Mouse (Mus musculus) frontal cortex, adult (tissue): ENCODE measurements around the gene Ak4.
A peak's percentile ranks its signal among the peaks of the same experiment; 100 is the strongest.
"Not testable (repeated sequence)": the region's sequence is repeated elsewhere in the genome, so short reads cannot be mapped to it uniquely, and the experiment has no call there.

Source experiments
- ATAC-seq: cut with Nextera tagmentation; 2 replicates; pipeline ENCODE4 v1.9.2; 2017; ENCODE audit warnings: mild to moderate bottlenecking, moderate library complexity, mixed read lengths; ENCODE audit not compliant: low TSS enrichment

Gene Ak4

DNA sequence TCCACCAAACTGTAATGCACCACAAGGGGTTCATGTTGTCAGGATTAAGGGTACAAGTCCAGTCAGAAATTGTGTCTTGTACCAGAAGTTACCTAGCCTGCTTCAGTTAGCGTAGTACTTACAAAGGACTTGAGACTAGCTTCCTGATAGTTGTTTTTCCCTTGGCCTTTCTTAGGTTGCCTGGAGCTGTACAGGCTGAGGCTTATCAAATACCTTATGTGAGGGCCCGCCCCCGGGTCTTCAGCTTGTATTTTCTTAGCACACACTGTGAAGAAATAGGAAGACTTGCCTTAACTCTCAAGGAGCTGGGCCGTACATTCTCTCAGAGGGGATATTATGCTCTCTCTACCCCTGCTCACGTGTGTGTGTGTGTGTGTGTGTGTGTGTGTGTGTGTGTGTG, 4.5 kb downstream of the Ak4 start:
- no peak for ATAC-seq

DNA sequence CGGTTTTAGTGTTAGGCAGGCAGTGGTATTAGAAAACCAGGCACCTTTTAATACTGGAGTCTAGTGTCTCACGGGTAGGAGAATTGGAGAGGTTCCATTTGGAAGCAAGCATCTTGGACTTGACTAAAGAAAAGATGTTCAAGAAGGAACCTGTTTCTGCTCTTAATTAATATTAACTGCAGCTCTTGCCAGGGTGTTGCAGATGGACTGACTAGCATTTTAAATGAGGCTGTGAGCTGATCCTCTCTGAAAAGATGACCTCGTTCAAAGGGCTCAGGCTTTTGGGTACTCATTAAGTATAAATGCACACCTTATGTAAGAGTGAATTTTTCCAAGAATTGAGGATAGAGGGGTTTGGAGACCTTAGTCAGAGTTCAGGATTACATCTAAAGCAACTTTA, 5.4 kb downstream of the Ak4 start:
- ATAC-seq = no peak

DNA sequence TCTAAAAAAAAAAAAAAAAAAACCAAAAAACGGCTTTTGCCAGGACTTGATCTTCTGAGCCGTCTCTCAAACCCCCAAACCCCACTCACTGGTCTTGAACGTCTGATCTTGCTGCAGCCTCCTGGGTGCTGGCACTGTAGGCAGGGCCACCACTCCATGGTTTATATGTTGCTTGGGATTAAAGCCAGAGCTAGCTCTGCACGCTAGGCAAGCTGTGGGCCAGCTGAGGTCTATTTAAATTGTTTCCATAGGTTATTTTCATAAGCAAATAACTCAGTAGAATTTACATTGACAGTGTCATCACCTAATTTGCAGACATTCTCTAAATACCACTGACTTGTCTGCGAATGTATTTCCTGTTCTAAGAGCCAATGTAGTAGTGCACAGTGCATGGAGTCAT, 6.0 kb downstream of the Ak4 start:
- no peak for ATAC-seq

DNA sequence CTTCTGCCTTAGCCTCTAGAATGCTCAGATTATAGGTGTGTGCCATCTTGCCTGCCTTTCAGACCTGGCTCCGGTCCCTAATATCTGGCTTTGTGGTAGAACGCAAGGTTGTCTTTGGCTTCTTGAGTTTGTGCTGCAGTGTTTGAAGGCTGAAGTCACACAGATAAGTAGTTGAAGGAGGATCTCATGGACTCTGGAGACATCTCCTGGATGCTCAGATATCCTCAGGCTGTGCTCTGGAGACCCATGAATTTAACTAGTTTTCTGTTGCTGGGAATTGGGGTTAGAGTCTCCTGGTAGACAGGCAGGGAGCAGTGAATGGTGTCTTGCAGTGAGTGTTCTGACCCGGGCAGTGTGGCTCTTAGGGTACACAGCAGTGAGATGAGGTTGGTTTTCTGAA, 6.6 kb downstream of the Ak4 start:
- peak; percentile 45; the same call in 1 of the 2 replicates for ATAC-seq

DNA sequence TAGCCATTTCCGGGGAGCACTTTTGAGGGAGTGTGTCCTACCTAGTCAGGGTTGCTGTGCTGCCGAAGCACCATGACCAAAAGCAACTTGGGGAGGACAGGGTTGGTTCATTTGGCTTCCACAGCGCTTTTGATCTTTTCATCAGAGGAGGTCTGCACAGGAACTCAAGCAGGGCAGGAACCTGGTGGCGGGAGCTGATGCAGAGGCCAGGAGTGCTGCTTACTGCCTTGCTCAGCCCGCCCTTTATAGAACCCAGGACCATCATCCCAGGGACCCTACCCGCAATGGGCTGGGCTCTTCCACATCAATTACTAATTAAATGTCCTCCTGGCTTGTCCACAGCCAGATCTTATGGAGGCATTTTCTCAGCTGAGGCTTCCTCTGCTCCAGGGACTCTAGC, 7.5 kb downstream of the Ak4 start:
- no peak for ATAC-seq

DNA sequence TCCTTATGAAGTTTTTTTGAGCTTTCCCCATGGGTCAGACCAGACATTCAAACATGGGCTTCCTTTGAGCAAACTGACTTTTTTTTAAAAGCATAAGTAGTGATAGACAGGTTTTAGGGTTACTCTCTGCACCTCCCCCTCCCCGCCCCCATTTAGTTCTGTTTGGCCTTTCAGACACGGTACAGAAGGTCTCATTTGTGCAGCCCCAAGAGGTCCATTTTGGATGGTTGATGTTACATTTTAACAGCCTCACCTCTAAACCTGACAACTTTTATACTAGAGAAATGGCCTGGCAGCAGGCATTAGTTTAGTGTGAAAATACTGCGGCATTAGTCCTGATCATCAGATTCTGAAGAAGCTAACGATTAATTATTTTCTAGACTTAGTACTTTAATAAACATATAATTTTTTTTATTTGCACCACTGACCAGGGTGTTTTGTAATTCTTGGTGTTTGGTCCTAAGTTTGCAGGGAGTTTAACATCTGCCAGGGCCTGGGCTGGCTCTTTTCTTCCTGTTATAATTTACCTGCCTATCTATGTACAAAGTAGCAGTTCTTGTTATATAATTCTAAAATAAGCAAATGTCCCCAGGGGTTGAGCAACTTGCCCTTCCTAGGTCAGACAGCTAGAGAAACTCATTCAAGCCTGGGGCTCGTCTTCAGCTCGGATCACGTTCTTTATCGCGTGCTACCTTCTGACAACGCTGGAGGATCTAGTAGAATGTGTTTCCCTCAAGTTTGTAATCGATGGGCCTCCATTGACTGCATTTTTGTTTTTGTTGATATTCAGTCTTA, 9.0 kb downstream of the Ak4 start:
- no peak for ATAC-seq

DNA sequence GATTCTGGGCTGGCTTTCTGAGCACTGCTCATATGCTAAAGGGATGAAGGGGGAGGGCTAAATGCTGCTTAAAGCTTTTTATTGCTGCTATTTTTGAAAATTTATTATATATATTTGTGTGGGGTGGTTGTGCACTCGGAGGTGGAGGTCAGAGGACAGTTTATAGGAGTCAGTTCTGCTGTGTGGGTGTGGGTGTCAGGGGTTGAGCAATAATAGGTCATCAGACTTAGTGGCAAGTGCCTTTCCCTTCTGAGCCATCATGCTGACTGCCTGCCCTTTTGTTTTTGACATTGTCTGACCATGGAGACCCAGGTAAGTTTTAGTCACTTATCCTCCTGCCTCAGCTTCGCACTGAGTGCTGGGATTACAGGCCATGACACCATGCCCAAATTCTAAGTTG, 10.0 kb downstream of the Ak4 start:
- no peak for ATAC-seq

DNA sequence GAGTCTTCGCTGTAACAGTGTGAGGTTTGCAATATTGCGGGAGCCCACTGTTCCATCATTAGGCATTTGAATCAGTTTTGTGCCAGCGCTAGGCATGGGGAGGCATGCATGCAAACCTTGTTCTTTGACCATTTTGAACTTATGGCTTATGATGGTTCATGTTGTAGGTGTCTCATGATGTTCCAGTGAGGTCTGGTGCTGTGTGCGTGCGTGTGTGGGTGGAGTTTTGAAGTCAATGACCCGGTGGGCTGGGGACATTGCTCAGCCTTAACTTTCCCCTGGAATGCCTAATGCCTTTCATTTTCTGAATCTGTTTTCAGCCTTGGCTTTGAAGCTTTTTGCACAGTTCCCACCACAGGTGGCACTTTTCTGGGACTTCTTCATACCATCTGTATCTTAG, 10.9 kb downstream of the Ak4 start:
- no peak for ATAC-seq

DNA sequence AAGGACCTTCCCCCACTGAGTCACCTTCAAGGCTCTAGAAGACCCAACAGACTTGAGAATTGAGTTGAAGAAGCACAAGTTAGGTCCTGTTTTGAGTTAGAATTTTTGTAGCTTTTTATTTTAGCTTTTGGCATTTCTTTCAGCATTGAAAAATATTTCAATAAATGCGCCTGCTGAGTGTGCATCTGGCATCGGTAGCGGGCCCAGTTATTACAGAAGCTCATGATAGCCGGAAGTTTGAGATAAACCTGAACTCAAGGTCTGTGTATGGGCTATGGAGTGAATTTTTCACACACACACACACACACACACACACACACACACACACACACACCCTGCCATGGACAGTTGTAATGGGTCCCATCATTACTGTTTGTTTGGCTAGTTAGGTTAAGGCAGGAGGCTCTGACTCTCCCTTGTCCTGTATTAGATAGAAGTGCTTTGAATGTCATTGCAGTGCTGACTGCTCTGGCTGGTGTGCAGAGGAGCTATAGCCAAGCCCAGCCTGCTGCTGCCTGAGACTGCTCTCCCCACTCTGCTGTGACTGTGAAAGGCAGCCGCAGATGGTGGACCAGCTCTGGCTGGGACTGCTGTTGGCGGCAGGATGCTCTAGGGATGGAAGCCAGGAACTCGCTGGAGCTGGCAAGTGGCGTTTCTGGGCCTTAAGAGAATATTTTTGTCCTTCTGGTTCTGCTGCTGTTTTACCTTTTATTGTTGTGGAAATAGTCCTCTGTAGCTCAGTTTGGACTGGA, 17.9 kb downstream of the Ak4 start:
- ATAC-seq = peak; percentile 97

DNA sequence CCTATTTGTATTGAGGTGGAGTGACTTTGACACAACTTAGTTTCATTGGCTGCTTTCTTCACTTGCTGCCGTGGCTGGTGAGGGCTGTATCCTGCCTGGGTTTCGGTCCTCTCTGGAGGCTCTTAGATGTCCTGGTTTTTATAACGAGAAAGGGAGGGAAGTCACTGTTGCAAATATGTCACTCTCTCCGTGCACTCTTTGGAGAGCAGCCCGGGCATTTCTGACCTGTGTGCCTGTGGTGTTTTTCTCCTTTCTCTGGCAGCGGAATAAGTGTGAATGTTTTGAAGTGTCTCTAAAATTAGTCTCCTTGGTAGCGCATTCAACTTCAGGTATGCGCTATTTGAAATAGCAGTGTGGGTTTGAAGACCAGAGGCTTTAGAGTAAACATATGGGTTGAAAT, 19.2 kb downstream of the Ak4 start:
- ATAC-seq = no peak

DNA sequence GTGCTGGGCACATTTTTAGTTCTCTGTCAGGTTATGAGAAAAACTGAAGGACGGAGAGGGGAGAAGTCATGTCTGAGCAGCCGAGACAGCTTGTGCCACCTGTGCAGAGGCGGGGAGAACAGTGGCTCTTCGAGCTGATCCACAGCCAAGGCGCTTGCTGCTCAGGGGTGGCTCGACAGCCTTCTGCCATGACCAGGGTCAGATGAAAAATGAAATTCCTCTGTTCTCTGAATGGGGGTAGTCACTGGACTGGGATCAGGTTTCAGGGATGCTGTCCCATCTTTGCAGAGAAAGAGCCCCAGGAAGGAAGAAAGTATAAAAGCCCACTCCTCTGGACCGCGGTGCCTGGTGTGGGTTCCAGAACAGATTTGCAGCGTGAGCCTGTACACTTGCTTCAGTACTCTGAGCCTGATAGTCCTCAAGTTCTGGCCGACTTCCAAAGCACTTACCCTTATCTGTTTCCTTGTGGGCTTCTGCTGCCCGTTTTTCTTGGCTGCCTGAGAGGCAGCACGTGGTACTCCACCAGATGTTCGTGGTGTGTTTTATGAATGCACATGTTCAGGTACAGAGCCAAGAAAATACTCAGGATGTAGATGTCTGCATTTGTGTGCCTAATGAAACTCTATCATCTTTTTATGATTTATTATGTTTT, 20.8 kb downstream of the Ak4 start:
- no peak for ATAC-seq

DNA sequence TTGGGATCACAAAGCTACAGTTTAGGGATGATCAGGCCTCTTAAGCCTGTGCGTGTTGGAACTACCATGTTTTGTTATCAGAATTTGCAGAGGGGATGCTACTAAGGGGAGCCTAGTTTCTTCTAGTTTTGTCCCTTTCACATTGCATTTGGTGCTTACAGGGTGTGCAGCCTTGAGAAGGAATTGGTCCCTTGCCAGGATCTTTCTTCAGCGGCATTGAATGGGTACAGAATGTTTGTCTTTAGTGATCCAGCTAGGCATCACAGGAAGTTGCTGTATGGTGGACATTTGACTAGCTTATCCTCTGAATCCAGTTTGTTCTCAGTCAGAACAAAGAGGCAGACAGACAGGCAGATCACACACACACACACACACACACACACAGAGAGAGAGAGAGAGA, 23.7 kb downstream of the Ak4 start:
- ATAC-seq = no peak

DNA sequence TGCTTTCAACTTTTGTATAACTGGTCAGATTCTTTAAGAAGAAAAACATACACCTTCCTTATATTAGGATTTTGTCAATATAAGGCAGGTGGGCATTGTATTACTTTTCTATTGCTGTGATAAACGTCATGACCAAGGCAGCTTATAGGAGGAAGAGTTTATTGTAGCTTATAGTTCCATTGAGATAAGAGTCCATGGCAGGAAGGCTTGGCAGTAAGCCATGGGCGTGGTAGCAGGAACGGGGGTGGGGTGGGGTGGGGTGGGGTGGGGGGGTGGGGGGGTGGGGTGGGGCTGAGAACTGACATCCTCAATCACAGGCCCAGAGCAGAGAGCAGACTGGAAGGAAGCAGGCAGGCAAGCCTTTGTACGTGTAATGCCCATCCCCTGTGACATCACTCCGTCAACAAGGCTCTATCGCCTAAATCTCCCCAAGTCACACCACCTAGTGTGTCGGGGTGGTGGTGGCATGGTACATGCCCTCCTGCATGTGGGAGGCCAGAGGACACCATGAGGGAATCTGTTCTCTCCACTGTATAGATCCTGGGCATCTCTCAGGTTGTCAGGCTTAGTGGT, 24.4 kb downstream of the Ak4 start:
- no peak for ATAC-seq

DNA sequence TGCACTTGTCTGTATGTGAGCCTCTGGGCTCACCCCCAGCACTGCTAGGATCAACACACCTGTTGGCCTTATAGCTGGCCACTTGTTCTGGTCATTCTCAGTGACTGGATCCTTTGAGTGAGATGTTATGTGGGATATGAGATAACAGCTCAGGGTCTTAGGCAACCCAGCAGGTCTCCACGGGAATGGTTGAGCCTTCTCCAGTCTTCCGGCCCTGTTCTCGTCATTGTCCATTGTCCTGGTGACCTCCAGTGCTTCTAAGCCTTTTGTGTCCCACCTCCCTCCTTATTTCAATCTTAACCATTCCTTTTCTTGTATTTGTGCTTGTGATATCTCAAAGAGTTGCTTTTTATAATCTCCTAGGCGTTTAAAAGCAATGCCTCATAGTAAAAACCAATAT, 26.6 kb downstream of the Ak4 start:
- ATAC-seq = no peak

DNA sequence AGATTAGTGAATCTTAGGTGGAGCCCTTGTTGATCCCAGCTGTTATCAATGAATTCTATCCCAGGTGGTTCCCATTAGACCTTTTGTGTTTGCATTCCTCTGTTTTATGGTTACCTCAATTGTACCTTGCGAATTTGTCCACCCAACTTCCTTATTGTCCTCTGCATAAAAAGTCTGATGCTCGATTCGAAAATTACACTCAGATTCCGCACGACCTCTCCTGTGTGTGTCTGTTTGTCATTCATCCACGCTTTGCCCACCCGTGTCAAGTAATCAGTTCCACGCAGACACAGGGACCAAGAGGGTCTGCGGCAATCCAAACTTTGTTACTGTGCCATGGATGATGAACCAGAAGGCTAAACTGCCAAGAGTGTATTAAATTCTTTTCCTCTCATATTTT, 27.5 kb downstream of the Ak4 start:
- not testable (repeated sequence) for ATAC-seq

DNA sequence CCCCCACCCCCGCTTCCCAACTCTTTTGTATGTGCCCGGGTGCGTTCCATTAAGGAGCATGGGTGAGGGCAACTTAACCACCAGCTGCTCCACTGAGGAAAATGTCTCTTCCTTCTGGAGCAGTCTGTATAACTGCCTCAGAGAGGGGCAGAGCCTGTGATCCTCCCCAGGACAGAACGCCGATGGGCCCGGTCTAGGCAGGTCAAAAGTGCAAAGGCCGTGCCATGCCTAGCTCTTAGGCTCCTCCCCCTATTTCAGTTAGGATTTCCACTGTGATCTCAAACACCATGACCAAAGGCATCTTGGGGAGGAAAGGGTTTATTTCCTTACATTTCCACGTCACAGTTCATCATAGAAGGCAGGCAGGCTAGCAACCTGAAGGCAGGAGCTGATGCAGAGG, 29.6 kb downstream of the Ak4 start:
- ATAC-seq = no peak

DNA sequence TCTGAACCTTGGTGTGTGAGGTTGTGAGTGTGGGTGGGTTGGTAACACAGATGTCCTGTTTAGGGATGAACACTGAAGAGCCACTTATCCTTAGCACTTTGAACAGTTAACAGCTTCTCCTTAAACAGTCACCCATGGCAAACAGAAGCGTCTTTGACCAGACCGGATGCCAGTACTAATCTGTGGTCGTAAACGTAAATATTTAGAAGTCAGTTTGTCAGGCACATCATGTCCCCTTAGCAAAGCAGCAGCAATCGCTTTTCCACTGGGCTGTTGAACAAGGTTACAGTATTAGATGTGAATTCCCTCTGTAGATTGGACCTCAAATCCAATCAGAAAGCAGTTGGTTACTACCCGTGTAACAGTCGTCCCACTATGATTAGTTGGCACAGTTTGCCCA, 30.3 kb downstream of the Ak4 start:
- no peak for ATAC-seq

DNA sequence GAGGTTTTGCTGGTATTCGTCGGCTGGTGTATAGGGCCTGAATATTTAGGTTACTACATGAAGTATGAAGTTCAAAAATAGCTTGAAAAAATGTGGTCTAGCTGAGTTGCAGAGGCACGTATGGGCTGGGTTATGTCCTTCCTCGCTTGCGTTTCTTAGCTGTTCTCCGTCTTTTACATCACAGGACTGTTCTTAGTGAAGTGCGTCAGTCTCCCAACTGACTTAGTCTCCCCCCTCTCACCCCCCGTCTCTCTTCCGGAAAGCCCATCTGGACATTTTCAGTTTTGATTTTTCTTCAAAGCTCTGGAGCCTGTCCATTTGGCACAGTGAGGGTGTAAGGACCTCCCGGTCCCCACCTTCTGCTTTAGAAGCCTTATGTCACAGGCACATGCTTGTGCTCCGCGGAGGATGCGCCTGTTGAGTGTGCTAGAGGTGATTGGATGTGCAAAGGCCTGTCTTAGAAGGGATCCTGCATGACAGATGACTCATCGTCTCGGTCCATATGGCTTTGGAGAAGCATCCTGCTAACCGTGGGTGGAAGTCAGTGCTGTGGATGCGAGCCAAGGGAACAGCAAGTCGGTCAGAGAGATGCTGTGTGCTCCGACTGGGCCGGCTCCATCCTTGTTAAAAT, 31.2 kb downstream of the Ak4 start:
- peak; percentile 89 for ATAC-seq

DNA sequence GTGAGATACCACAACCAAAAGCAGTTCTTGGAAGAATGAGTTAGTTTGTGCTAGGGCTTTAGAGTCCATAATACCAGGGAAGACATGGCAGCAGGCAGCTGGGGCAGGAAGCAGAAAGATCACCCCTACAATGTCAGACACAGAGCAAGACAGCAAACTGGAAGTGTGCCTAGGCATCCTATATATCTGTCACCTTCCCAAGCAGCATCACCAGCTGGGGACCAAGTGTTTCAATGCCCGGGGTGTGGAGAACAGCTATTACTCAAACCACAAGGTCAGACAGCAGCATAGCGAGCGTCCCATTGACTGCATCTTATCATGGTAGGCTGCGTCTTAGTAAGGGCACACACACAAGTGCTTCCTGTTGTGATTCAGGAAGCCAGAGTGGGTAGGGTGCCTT, 32.0 kb downstream of the Ak4 start:
- ATAC-seq = no peak

DNA sequence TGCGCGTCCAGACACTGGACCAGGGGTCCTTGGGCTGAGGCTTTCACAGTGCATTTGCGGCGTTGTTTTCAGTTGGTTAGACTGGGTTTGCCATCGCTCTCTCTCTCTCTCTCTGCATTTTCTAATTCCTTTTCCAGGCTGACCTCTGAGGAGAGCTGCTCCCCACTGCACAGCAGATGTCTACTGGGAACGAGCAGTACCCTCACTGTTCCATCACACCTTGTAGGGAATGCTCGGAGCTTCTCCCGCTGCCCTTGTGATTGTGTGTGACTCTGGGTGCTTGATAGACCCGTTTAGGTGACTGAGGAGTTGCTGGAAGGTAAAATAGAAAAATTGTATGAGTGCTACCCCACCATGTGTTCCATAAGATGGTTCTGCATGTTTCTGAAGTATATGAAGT, 33.8 kb downstream of the Ak4 start:
- no peak for ATAC-seq

DNA sequence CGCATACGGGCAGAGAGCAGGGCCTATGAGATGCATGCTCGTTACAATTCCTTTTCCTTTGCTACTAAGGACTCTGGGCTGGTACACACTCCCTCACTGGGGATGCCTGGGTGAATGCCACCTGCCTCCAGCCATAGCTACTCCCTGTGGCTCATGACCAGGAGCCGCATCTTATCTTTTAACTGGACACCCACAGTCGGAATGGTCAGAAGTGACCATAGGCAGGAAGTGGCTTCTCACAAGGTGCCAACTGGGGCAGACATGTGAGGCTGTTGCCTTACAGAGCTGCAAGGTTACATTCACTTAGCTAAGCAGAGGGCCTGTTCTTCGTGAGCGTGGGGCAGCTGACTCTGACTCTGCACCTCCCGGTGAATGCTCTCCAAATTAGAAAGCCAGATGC, 38.1 kb downstream of the Ak4 start:
- no peak for ATAC-seq

DNA sequence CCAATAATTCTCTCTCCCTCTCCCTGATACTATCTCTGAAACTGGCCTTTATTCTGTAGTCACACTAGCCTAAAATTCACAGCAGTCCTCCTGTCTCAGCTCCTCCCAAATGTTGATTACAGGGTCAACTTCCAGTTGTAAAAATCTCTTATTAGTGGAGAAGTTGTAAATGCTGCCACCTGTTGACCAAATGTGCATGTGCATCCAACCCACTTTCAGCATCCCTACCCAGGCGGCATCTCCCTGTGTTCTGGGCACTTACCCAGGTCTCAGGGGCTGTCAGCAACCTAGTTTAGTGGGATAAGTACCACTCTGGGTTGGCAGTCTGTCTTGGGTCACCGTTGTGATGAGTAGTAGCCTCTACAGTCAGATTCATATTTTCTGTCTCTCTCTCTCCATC, 39.3 kb downstream of the Ak4 start:
- peak; percentile 42; the same call in 1 of the 2 replicates for ATAC-seq
